Mouse (Mus musculus) E14TG2a.4 (cell line): ENCODE results near the gene Clpsl2.
A peak's percentile ranks its signal among the peaks of the same experiment; 100 is the strongest.

Experiments
- H3K27me3 ChIP-seq: 2 replicates; pipeline ENCODE4 v1.6.1; 2014; ENCODE audit warnings: low read length, control low read depth; ENCODE audit not compliant: insufficient read depth
- H3K36me3 ChIP-seq: 2 replicates; pipeline ENCODE4 v1.6.1; 2014; ENCODE audit warnings: low read length, control low read depth; ENCODE audit not compliant: insufficient read depth
- H3K4me1 ChIP-seq: replicated peaks from 2 replicates; pipeline ENCODE4 v1.6.1; 2014; ENCODE audit warnings: low read depth, low read length, control low read depth
- H3K4me3 ChIP-seq: replicated peaks from 2 replicates; pipeline ENCODE4 v1.5.1; 2014; ENCODE audit warnings: mild to moderate bottlenecking, low read length
- H3K9me3 ChIP-seq: 2 replicates; pipeline ENCODE4 v1.6.1; 2014; ENCODE audit warnings: low read length, control low read depth
- CTCF ChIP-seq: conservative IDR thresholded peaks from 2 replicates; pipeline ENCODE4 v1.5.1; 2014; ENCODE audit warnings: low read length
- NANOG ChIP-seq: IDR thresholded peaks from 2 replicates; pipeline ENCODE4 v1.6.1; 2014; ENCODE audit warnings: borderline replicate concordance, low read length, mixed read lengths
- POU5F1 ChIP-seq: IDR thresholded peaks from 2 replicates; pipeline ENCODE4 v1.6.1; 2014; ENCODE audit warnings: low read length, borderline replicate concordance

Clpsl2 gene

GRCm38 (mm10) chr17:28511616-28512541 is 37.3 kb upstream of the Clpsl2 start:
- H3K36me3 ChIP-seq, result 0 out of 2 replicates have a peak, but pooled peaks cover 3% of the 10 kb centered on the region
- no peak overlapping the region for H3K4me3 ChIP-seq
- no peak for TF ChIP-seq CTCF
- TF ChIP-seq NANOG, result no peak
- no peak for TF ChIP-seq POU5F1
- no peaks in the 10 kb centered on the region for H3K9me3 ChIP-seq
- H3K4me1 ChIP-seq, result peaks cover 81% of the 10 kb centered on the region
- H3K27me3 ChIP-seq, result peaks cover 21% of the 10 kb centered on the region; the same call in 1 of the 2 replicates

GRCm38 (mm10) chr17:28512696-28513095 is 36.5 kb upstream of the Clpsl2 start:
- TF ChIP-seq POU5F1 (no peak), CTCF (no peak), NANOG (no peak)
- Histone ChIP-seq H3K4me3 (0 out of 2 replicates have a peak overlapping the region, but pooled peaks have one; percentile 10), H3K36me3 (0 out of 2 replicates have a peak, but pooled peaks cover 3% of the 10 kb centered on the region), H3K9me3 (no peaks in the 10 kb centered on the region), H3K4me1 (peaks cover 80% of the 10 kb centered on the region), H3K27me3 (peaks cover 23% of the 10 kb centered on the region; the same call in 1 of the 2 replicates)

- TF ChIP-seq POU5F1 (no peak), CTCF (no peak), NANOG (no peak)
- Histone ChIP-seq H3K36me3 (0 out of 2 replicates have a peak, but pooled peaks cover 3% of the 10 kb centered on the region), H3K9me3 (no peaks in the 10 kb centered on the region), H3K4me3 (no peak overlapping the region), H3K27me3 (peaks cover 23% of the 10 kb centered on the region; the same call in 1 of the 2 replicates), H3K4me1 (peaks cover 77% of the 10 kb centered on the region)
Measured at GRCm38 (mm10) chr17:28513337-28513736, 35.9 kb upstream of the Clpsl2 start.

- Histone ChIP-seq H3K27me3 (peaks cover 24% of the 10 kb centered on the region), H3K9me3 (no peaks in the 10 kb centered on the region), H3K4me1 (peaks cover 78% of the 10 kb centered on the region), H3K36me3 (0 out of 2 replicates have a peak, but pooled peaks cover 3% of the 10 kb centered on the region), H3K4me3 (no peak overlapping the region)
- no peak for TF ChIP-seq POU5F1
- TF ChIP-seq CTCF, result no peak
- TF ChIP-seq NANOG, result no peak
Measured at GRCm38 (mm10) chr17:28513844-28514243, 35.4 kb upstream of the Clpsl2 start.

GRCm38 (mm10) chr17:28514555-28514954 is 34.7 kb upstream of the Clpsl2 start:
- H3K4me3 ChIP-seq, result no peak overlapping the region
- 0 out of 2 replicates have a peak, but pooled peaks cover 3% of the 10 kb centered on the region for H3K36me3 ChIP-seq
- peaks cover 83% of the 10 kb centered on the region for H3K4me1 ChIP-seq
- TF ChIP-seq CTCF (no peak), NANOG (no peak), POU5F1 (no peak)
- peaks cover 29% of the 10 kb centered on the region for H3K27me3 ChIP-seq
- peaks cover 6% of the 10 kb centered on the region for H3K9me3 ChIP-seq

GRCm38 (mm10) chr17:28515431-28516341 is 33.5 kb upstream of the Clpsl2 start:
- 0 out of 2 replicates have a peak, but pooled peaks cover 3% of the 10 kb centered on the region for H3K36me3 ChIP-seq
- H3K4me1 ChIP-seq, result peaks cover 74% of the 10 kb centered on the region
- no peak for TF ChIP-seq CTCF
- H3K27me3 ChIP-seq, result peaks cover 30% of the 10 kb centered on the region
- H3K4me3 ChIP-seq, result peak overlapping the region; percentile 29
- H3K9me3 ChIP-seq, result peaks cover 6% of the 10 kb centered on the region

GRCm38 (mm10) chr17:28516881-28517280 is 32.3 kb upstream of the Clpsl2 start:
- TF ChIP-seq CTCF, result no peak
- TF ChIP-seq NANOG, result no peak
- TF ChIP-seq POU5F1, result no peak
- Histone ChIP-seq H3K4me1 (peaks cover 69% of the 10 kb centered on the region), H3K9me3 (peaks cover 6% of the 10 kb centered on the region), H3K27me3 (peaks cover 36% of the 10 kb centered on the region), H3K36me3 (0 out of 2 replicates have a peak, but pooled peaks cover 3% of the 10 kb centered on the region), H3K4me3 (no peak overlapping the region)
